Mouse (Mus musculus) liver, adult (tissue): ENCODE measurements around the gene Gm34653.
"Not testable (repeated sequence)": the region's sequence is repeated elsewhere in the genome, so short reads cannot be mapped to it uniquely, and the experiment has no call there.

Experiments
- GATA4 ChIP-seq: IDR thresholded peaks from 2 replicates; pipeline ENCODE4 v1.6.1; 2014; ENCODE audit warnings: mild to moderate bottlenecking, low read length; ENCODE audit not compliant: insufficient replicate concordance

Gene Gm34653

DNA sequence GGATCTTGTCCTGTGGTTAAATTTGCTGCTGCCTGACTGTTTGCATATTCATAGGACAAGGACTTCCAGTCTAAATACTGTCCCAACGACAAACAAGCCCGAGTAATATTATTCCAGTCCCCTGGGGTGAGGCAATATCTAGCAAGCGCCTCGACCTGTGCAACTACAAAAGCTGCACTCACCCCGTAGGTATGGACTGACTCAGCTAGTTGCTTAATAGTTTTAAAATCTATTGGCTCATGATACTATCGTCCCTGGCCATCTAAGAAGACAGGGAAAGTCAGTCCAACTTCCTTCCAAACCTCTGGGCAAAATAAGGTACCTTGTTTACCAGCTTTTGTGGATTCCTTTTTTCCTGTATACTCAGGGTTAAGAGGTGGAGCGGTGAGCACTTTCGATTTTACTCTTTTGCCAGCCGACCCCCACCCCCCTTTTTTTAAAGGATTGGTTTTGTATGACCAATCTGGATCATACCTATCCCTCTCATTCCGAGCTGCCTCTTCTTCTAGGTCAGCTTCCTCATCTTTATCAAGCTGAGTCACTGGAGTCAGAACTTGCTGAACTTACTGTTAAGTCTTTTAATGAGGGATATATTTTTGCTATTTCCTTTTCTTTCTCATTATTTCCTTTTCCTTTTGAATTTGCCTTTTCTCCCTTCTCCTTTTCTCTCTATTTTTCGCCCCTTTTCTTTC is at the start of gene Gm34653:
Gm34653 (plus strand) TSS at position 242 of the 692 bp plus-strand sequence.
- not testable (repeated sequence) for TF ChIP-seq GATA4

DNA sequence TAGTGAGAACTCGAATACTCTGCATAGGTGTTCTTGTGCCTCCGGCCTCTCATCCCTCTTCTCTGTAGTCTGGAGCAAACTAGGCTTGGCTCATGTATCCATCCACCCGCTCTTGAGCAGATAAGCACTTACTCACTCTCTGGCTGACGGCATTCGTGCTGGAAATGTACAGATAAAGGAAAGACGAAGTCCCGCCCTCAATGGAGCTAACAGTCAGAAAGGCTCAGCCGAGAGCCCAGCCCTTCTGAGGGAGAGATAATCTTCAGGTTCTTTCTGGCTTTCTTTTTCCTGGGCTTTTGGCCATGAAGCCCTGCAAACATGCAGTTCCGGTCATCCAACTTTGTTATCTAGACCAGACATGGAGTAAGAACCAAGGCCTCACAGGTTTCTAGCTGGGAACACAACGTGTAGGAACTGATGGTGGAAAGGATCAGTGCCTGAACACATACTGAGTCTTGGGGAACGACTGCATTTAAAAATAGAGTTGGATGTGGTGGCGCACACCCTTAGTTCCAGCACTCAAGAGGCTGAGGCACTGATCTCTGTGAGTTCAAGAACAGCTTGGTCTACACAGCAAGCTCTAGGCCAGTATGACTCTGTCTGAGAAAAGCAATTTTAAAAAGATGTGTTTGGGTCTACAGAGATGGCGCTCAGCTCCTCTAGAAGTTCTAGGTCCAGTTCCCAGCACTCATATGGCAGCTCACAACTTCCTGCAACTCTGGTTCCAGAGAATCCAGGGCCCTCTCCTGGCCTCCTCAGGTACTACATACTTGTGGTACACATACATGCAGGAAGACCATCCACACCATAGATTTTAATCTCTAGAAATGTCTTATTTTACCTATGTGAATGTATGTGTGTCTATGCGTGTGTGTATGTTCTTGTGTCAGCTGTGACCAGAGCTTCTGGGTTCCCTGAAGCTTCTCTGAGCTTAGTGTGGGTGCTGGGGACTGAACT is 49.5 kb upstream of the Gm34653 start:
- TF ChIP-seq GATA4: no peak

DNA sequence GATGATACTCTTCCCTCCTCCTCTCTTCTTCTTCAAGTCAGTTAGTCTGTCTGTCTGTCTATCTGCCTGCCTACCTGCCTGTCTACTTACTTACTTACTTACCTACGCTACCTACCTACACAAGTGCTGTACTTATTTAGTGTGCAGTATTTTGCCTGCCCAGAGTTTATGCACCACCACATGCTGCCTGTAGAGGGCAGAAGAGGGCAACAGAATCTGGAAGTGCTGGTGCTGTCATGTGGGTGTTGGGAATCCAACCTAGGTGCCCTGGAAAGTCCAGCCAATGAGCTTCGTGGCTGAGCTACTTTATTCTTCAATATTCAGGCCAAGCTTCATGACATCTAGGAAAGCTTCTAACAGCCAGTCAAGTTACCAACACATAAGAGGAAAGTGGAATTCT is 48.7 kb upstream of the Gm34653 start:
- TF ChIP-seq GATA4: no peak

DNA sequence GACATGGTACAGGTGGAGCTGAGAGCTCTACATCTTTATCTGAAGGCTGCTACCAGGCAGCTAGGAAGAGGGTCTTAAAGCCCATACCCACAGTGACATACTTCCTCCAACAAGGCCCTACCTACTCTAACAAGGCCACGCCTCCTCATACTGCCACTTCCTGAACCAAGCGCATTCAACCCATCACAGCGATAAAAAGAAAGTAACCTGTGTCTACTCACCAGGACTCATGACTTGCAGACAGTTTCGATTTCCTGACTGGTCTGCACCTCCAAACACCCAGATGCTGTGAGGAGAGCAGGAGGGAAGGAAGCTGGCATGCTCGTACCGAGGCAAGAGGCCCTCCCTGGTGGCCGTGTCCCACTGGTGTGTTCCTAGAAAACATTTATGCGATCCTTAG is 42.5 kb upstream of the Gm34653 start:
- no peak for TF ChIP-seq GATA4

DNA sequence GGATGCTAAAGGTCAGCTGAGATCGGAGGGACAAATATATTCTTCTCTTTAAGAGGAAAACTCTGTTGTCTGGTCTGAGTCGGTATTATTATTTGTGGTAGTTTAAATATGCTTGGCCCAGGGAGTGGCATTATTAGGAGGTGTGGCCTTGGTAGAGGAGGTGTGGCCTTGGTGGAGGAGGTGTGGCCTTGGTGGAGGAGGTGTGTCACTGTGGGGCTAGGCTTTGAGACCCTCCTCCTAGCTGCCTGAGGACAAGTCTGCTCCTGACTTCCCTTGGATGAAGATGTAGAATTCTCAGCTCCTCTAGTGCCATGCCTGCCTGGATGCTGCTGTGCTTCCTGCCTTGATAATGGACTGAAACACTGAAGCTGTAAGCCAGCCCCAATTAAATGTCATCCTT is 38.3 kb upstream of the Gm34653 start:
- no peak for TF ChIP-seq GATA4

DNA sequence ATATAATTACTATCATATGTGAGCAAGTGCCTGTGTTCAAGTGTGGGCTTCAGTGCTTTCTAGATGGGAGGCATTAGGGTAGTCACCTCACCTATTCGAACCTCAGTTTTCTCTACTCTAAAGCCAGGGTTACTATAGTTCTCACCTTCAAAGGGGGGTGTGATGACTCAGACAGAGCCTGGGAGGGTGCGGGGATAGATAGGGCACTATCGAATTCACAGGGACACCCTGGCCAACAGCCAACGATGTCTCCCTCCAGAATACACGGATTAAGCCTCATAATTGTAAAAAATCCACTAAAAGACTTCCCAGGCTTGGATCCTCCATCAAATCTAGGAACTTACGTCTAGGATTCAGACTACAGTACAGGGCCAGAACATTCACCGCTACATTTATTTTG is 37.4 kb upstream of the Gm34653 start:
- TF ChIP-seq GATA4: no peak

DNA sequence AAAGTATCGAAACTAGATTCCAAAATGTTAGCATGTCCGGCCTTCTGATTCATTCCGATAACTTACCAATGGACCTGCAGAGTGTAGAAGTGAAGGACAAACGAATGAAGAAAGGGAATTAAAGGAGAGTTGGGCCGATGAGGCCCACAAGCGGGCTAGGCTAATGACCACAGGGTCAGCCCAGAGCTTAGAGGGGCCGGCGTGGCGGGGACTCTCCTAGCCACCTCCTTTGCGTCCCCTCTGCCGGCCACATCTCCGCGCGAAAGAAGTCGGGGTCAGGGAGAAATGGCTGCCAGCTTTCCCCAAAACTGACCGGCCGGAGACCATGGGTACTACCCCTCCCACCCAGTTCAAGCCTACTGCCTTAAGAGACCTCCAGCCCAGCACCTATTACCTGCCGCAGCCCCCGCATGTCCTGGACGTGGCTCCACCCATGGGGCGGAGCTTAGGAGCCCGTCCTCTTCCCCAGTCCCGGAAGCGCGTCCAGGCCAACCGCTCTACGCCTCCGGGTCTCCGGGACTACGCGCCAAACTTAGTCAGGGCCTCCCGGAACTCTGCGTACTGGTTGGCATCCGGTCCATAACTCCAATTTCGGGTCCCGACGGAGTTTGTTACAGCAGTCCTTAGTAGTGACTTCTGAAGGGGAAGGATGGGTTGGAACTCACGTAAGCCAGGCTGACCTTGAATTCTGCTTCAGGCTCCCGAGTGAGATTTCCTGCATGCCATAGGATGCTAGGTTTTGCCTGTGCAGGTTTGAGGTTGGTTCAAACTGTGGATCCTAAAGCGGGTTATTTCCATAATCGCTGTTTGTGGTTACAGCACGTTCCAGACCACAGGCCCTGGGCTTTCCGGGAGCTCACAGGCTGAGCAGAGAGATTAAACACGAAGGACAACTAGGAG is 33.2 kb upstream of the Gm34653 start, which contains the start of gene Rabepk:
Rabepk (minus strand) TSS at position 556 of the 900 bp plus-strand sequence.
- TF ChIP-seq GATA4: no peak

DNA sequence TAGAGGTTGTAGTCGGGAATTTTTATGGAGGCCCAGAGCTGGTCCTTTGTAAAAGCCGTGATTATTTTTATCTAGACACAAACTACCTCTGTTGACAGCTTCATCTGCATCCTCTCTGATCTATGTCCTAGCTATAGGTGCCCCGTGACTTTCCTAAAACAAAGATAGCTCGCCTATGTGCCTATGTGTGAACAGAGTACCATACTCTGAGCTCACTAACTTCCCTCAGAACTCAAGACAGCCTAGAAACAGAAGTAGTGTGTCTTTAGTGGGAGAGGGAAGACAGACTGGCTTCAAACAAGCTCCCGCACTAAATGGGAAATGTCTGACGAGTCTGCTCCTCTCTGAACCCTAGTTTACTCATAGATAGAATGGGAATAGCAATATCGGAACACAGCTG is 32.4 kb upstream of the Gm34653 start:
- no peak for TF ChIP-seq GATA4

DNA sequence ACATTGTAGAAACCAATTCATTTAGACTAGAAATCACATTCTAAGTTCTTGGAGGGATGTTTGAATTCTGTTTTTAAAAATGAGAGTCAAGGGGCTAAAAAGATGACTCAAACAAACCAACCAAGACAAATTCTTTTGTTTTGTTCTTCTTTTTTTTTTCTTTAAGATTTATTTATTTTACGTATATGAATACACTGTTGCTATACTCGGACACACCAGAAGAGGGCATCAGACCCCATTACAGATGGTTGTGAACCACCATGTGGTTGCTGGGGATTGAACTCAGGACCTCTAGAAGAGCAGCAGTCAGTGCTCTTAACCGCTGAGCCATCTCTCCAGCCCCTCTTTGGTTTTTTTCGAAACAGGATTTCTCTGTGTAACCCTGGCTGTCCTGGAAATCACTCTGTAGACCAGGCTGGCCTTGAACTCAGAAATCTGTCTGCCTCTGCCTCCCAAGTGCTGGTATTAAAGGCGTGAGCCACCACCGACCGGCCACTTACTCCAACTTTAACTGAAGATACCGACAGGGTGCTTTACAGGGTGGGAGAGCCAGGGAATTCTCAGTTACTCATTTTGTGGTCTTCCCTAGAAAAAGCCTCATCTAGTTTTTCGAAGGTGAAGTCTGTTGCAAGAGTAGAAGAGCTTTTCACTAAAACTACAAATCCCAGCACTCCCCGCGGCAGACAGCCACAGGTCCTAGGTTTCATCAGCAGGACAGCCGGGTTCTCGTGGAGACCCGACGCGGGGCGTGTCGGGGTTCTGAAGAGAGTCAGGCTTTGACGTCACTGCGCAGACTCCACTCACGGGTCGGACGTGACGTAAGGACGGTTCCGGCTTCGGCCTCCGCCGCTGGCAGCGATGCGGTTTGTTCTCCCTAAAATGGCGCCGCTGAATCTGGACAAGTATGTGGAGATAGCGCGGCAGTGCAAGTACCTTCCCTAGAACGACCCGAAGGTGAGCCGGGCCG is 31.0 kb upstream of the Gm34653 start:
- TF ChIP-seq GATA4: no peak

DNA sequence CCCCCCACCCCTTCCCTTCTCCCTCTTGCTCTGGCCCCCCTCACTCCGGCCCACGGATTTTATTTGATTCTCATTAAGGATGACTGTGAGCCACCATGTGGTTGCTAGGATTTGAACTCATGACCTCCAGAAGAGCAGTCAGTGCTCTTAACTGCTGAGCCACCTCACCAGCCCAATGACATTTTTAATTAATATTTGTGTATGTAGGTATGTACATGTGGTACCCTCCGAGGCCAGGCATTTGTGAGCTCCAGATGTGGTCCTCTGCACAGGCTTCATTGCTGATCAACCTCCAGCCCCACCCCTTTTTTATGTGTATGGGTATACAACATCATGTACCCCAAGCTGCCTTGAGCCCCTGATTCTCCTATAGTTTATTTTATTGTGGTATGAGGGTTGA is 29.1 kb upstream of the Gm34653 start:
- no peak for TF ChIP-seq GATA4

DNA sequence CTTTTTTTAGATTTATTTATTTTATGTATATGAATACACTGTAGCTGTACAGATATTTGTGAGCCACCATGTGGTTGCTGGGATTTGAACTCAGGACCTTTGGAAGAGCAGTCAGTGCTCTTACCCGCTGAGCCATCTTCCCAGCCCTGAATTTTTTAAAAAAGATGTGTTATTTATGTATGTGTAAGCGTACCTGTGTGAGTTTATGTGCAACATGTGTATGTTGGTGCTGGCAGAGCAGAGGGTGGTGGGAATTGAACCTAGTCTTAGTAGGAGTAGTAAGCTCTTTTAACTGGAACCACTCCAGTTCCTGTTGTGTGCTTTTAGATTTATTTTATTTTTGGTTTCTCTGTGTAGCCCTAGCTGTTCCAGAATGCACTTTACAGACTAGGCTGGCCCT is 28.6 kb upstream of the Gm34653 start:
- TF ChIP-seq GATA4: no peak

DNA sequence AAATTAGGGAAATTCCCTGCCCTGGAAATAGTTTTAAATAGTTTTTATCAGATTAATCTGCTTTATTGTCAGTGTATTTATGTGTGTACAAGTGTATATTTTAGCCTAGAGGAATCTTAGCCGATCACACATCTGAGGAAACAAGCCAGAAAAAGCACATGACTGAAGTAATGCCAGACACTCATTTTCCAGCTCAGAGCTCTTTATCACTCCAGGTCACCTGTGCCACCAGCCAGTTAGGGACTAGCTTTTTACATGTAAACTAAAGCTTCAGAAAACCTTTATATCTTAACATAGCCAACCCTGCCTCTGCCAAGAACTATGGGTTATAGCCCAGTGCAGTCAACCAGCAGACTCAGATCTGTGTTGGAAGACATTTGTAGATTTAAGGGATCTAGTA is 28.0 kb upstream of the Gm34653 start:
- no peak for TF ChIP-seq GATA4

DNA sequence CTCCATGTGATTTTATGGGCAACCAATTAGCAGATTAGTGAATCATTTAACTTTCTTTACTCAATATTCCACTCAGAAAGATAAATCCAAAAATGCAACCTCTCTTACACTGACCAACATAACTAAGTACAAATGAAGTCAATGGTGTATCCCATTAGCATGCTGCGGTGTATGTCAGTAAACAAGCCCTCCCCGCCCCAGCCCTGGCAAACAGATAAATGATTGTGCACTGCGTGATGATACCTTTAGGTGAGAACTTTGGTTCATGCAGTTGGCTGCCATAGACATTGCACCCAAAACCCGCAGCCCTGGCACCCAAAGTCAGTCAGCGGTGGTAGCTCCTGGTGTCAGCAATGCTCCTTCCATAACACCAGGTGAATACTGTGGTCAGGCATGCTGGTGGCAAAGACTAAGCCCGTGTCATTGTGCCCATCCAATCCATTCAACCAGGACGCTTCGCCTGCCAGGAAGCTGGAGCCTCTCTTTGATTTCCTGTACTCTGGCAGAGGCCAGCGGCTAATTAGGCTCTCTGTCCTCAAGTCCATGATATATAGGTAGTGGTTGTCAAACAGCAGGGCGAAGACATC is 27.4 kb upstream of the Gm34653 start:
- TF ChIP-seq GATA4: no peak

DNA sequence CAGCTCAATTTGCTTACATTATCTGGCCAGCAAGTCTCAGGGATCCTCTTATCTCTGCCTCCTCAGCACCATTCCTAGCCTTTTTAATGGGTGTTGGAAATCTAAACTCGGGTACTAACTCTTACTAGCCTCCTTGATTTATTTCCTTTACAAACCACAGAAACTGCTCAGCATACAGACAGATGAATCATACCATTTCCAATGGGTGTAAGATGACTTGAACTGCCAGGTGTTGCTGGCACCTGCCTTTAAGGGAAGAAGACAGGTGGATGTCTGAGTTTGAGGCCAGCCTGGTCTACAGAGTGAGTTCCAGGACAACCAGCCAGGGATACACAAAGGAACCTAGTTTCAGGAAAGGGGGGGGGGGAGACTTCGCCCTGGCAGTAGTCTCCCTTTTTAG is 24.8 kb upstream of the Gm34653 start:
- TF ChIP-seq GATA4: no peak
